Mouse (Mus musculus) midbrain, embryonic 14.5 days (tissue): ENCODE data around the gene Fam114a1. TPM values are rescaled to one million over a fixed set of nuclear protein-coding genes. Genes with fewer than 3 reads are reported as not detected.

ENCODE experiments used
- ATAC-seq: fragments of 200-750 bp; cut with Nextera tagmentation; 2 replicates; pipeline ENCODE4 v1.8.0; 2017; ENCODE audit warnings: moderate number of reproducible peaks, moderate library complexity; ENCODE audit not compliant: low FRiP score, low TSS enrichment
- DNase-seq: peaks from one replicate; pipeline ENCODE4 v3.0.0-alpha.2; 2015
- H3K27ac ChIP-seq: fragments of 300-500 bp; sonication (generic); replicated peaks from 2 replicates; pipeline ENCODE4 v1.5.1; 2014; ENCODE audit warnings: mild to moderate bottlenecking, low read depth, low read length, moderate library complexity
- H3K27me3 ChIP-seq: fragments of 300-500 bp; sonication (generic); 2 replicates; pipeline ENCODE4 v1.6.1; 2014; ENCODE audit warnings: low read length, control low read depth, mixed read lengths; ENCODE audit not compliant: control insufficient read depth, insufficient read depth
- H3K36me3 ChIP-seq: fragments of 300-500 bp; sonication (generic); 2 replicates; pipeline ENCODE4 v1.6.1; 2014; ENCODE audit warnings: low read length, control low read depth; ENCODE audit not compliant: control insufficient read depth, insufficient read depth
- H3K4me1 ChIP-seq: fragments of 300-500 bp; sonication (generic); 2 replicates; pipeline ENCODE4 v1.6.1; 2014; ENCODE audit warnings: mild to moderate bottlenecking, antibody characterized with exemption, low read length, control low read depth; ENCODE audit not compliant: control insufficient read depth, insufficient read depth
- H3K4me2 ChIP-seq: fragments of 300-500 bp; sonication (generic); 2 replicates; pipeline ENCODE4 v1.6.1; 2014; ENCODE audit warnings: mild to moderate bottlenecking, low read length, moderate library complexity
- H3K4me3 ChIP-seq: fragments of 300-500 bp; sonication (generic); replicated peaks from 2 replicates; pipeline ENCODE4 v1.5.1; 2014; ENCODE audit warnings: low read depth, low read length
- H3K9ac ChIP-seq: fragments of 300-500 bp; sonication (generic); replicated peaks from 2 replicates; pipeline ENCODE4 v1.6.1; 2014; ENCODE audit warnings: mild to moderate bottlenecking, low read length, moderate library complexity
- H3K9me3 ChIP-seq: fragments of 300-500 bp; sonication (generic); 2 replicates; pipeline ENCODE4 v1.6.1; 2016; ENCODE audit warnings: low read length, control low read depth, mixed read lengths; ENCODE audit not compliant: control insufficient read depth
- WGBS: fragments of 180-500 bp; shearing (Covaris S2); extraction: QIAGEN DNeasy Blood & Tissue Kit; methylation state at CpG from one replicate; pipeline ENCODE4 v1.1.7; 2014; 5-methylcytosine and 5-hydroxymethylcytosine counted together
- polyA plus RNA-seq: library from polyadenylated mRNA; unstranded; fragments of >200 nt; fragmentation: Nextera tagmentation; extraction: Ambion mirVana; gene quantifications from 2 replicates; pipeline ENCODE4 v1.2.1, GENCODE M21; 2014

Fam114a1 gene
- polyA plus RNA-seq, 1 experiment from 2014 or later, result 6.2 TPM

DNA sequence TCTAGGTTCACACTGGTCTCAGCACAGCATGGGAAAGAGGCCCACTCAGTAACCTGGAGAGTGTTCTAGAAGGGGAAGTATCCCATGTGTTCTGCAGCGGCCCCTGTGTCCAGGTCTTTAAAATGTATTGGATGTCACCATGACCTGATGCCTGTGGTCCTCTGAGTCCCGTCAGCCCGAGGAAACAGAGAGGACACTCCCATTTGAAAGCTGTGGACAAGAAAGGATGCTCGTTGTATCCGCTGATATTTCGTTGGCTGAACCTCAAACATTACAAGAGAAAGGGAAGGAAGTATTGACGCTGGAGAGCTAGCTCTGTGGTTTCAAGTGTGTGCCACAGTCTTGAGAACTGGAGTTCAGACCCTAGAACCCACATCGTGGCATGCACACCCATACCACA lies 49.2 kb downstream of the Fam114a1 start:
- 84% methylated on average over 8 of the region's 8 CpGs for WGBS
- Histone ChIP-seq H3K9me3 (no peaks in the 10 kb centered on the region), H3K27ac (no peak overlapping the region), H3K4me2 (no peak overlapping the region), H3K36me3 (no peaks in the 10 kb centered on the region), H3K4me1 (no peaks in the 10 kb centered on the region), H3K4me3 (no peak overlapping the region), H3K9ac (no peak overlapping the region), H3K27me3 (no peaks in the 10 kb centered on the region)
- DNase-seq (no peak), ATAC-seq (no peak)

DNA sequence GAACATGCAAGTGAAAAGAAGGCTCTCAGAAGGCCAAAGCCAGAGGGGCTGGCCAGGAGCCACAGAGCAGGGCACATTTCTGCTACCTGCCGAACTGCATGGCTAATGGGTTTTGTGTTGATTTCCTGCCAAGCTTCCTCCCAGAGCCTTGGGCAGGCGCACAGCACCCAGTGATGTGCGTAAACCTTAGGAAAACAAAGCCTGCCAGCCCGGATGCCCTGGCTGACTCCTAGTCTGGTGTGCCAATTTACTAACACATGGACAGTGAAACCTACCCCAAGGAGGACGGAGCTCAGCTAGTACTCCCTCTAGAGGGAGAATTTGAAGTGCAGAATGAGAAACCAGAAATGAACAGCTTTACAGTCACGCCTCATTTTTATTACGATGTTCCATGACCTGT lies 50.0 kb downstream of the Fam114a1 start:
- no peaks in the 10 kb centered on the region for H3K9me3 ChIP-seq
- ATAC-seq (peak; percentile 62; the same call in 1 of the 2 replicates), DNase-seq (peak; percentile 69)
- no peaks in the 10 kb centered on the region for H3K4me1 ChIP-seq
- H3K27ac ChIP-seq, result peak overlapping the region; percentile 55
- no peaks in the 10 kb centered on the region for H3K27me3 ChIP-seq
- H3K36me3 ChIP-seq, result no peaks in the 10 kb centered on the region
- H3K9ac ChIP-seq, result no peak overlapping the region
- 60% methylated on average over 7 of the region's 7 CpGs for WGBS
- no peak overlapping the region for H3K4me3 ChIP-seq
- no peak overlapping the region for H3K4me2 ChIP-seq

DNA sequence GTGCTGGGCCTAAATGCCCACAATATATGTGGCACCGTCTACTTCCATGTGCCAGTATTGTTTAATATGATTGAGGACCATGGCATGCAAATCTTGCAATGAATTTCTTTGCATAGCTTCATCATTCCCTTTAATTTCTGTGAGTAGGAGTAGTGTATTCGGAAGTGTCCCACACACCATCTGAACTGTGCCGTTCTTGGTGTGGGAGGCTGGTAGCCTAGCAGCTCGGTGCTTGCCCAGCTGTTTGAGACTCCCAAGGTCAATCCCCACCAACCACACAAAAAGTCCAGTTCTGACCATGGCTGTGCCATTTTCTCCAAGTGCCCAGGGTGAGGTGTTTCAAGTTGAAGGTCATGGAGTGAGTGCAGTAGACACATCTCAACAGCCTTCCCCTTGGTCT lies 52.1 kb downstream of the Fam114a1 start:
- DNase-seq (no peak), ATAC-seq (no peak)
- H3K4me1 ChIP-seq, result no peaks in the 10 kb centered on the region
- 96% methylated on average over 4 of the region's 4 CpGs for WGBS
- no peak overlapping the region for H3K4me3 ChIP-seq
- H3K9me3 ChIP-seq, result no peaks in the 10 kb centered on the region
- no peak overlapping the region for H3K27ac ChIP-seq
- H3K27me3 ChIP-seq, result no peaks in the 10 kb centered on the region
- H3K4me2 ChIP-seq, result no peak overlapping the region
- H3K9ac ChIP-seq, result no peak overlapping the region
- H3K36me3 ChIP-seq, result no peaks in the 10 kb centered on the region

DNA sequence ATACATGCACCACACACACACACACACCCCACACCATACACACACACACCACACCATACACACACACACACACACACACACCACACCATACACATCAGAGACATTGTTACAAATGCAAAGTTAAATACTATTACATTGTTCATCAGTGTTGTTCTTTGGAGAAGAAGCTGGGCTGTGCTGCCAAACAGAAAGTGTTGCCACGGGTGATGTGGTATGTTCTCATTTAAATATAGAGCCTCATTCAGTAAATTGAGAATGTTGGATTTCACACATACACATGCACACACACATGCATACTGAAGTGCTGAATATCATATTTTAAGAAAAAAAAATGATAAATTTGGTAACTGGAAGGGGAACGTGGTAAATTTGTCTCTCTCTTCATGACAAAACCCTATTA lies 54.8 kb downstream of the Fam114a1 start:
- Histone ChIP-seq H3K9ac (no peak overlapping the region), H3K4me2 (no peak overlapping the region), H3K36me3 (no peaks in the 10 kb centered on the region), H3K27me3 (no peaks in the 10 kb centered on the region), H3K9me3 (no peaks in the 10 kb centered on the region), H3K4me3 (no peak overlapping the region), H3K4me1 (no peaks in the 10 kb centered on the region), H3K27ac (no peak overlapping the region)
- 76% methylated on average over 2 of the region's 2 CpGs for WGBS
- ATAC-seq (no peak), DNase-seq (no peak)

DNA sequence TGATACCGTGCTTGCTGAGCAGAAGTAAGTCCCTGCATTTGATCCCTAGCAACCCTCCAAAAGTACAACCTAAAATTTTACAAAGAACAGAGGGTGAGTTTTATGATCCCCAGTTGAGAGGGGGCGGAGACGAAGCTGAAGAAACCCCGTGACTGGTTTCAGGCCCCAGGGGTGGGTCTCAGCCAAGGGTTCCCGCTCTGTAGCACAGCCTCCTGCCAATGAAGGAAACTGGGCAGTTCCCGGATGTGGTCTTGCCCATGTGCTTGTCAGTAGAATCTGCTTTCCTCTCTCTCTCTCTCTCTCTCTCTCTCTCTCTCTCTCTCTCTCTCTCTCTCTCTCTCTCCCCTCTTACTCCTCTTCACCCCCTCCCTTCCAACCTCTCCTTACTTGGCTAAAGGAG lies 56.0 kb downstream of the Fam114a1 start:
- no peaks in the 10 kb centered on the region for H3K9me3 ChIP-seq
- WGBS, result 68% methylated on average over 6 of the region's 6 CpGs
- H3K27me3 ChIP-seq, result no peaks in the 10 kb centered on the region
- ATAC-seq, result no peak
- no peak overlapping the region for H3K4me3 ChIP-seq
- DNase-seq, result no peak
- no peaks in the 10 kb centered on the region for H3K36me3 ChIP-seq
- H3K9ac ChIP-seq, result no peak overlapping the region
- H3K27ac ChIP-seq, result no peak overlapping the region
- no peaks in the 10 kb centered on the region for H3K4me1 ChIP-seq
- no peak overlapping the region for H3K4me2 ChIP-seq

DNA sequence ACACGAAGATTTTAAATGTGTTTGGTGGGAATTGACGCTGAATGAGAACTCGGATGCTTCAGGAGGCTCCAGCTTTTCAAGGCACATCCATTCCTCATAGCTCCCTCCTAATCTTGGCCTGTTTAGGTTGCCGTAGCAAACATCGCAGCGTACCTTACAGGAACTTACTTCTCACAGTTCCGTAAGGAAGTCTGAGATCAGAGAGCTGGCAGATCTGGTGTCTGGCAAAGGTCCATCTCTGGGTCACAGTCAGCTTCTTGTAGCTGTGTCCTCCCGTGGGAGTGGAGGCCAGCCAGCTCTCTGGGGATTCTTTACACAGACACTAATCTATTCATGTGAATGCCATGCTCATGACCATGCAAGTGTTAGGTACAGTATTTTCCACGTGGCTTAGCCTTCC lies 56.9 kb downstream of the Fam114a1 start:
- Histone ChIP-seq H3K4me3 (no peak overlapping the region), H3K4me1 (no peaks in the 10 kb centered on the region), H3K27ac (no peak overlapping the region), H3K9ac (no peak overlapping the region), H3K9me3 (no peaks in the 10 kb centered on the region), H3K27me3 (no peaks in the 10 kb centered on the region), H3K4me2 (no peak overlapping the region), H3K36me3 (no peaks in the 10 kb centered on the region)
- ATAC-seq, result no peak
- no peak for DNase-seq
- WGBS, result 79% methylated on average over 9 of the region's 9 CpGs

DNA sequence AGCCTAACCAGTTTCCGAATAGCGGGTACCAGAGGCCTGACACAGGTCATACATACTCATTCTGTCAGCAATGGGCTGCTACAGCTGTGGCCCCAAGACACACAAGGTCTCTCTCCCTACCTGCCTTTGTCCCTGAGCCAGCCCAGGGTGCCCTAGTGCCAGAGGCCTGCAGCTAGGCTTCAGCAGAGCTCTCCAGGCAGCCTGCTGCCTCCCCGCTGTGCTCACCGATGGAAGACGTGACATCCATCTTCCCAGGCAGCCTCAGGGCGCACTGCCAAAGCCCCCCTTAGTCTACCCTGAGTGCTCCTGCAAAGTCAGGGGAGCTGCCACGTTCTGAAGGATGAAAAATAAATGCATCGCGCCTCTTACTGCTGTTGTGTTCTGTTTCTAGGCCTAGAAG lies 58.1 kb downstream of the Fam114a1 start:
- Histone ChIP-seq H3K27ac (peak overlapping the region; percentile 68), H3K4me3 (no peak overlapping the region), H3K9me3 (no peaks in the 10 kb centered on the region), H3K4me1 (no peaks in the 10 kb centered on the region), H3K9ac (no peak overlapping the region), H3K36me3 (no peaks in the 10 kb centered on the region), H3K4me2 (no peak overlapping the region), H3K27me3 (no peaks in the 10 kb centered on the region)
- 36% methylated on average over 9 of the region's 9 CpGs for WGBS
- no peak for ATAC-seq
- peak; percentile 55 for DNase-seq

DNA sequence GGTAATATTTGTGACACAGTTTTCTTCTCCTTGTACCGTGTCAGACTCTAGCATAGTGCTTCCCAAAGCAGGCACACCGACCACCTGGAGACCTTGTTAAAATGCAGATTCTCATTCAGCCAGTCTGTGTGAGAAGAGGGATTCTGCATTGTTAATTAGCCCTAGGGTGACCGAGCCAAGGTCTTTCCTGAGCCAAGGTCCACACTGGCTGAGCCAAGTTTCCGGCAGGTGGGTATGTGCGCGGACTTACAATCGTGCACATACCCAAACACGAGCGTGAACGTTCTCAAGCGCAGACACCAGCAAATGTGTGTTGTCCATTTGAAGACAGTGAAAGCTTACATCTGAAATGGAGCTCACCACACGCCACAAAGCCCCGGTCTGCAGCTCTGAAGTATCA lies 66.7 kb downstream of the Fam114a1 start:
- no peaks in the 10 kb centered on the region for H3K27me3 ChIP-seq
- ATAC-seq (peak; percentile 34; the same call in 1 of the 2 replicates), DNase-seq (peak; percentile 55)
- 68% methylated on average over 13 of the region's 13 CpGs for WGBS
- no peak overlapping the region for H3K9ac ChIP-seq
- no peak overlapping the region for H3K4me2 ChIP-seq
- no peaks in the 10 kb centered on the region for H3K9me3 ChIP-seq
- no peaks in the 10 kb centered on the region for H3K36me3 ChIP-seq
- no peaks in the 10 kb centered on the region for H3K4me1 ChIP-seq
- no peak overlapping the region for H3K27ac ChIP-seq
- H3K4me3 ChIP-seq, result no peak overlapping the region

DNA sequence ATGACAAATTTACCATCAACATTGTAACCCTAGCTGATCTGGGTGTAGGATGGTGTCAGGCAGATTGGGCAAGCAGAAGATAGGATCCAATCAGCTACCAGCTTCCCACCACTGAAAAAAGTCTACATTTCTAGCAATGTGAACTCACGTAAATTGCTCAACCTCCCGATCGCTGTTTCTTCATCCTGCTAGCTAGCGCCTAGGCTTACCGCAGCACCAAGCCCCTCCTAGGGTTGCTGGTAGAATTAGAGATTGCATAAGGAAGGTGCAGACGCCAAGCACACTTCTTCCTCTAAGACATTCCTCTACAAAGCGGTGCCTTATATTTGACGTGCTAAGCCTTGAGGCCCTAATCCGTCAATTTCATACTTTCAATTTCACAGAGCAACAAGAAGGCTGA lies 68.4 kb downstream of the Fam114a1 start:
- Histone ChIP-seq H3K36me3 (no peaks in the 10 kb centered on the region), H3K27me3 (no peaks in the 10 kb centered on the region), H3K9me3 (no peaks in the 10 kb centered on the region), H3K9ac (no peak overlapping the region), H3K4me3 (no peak overlapping the region), H3K4me2 (no peak overlapping the region), H3K27ac (no peak overlapping the region), H3K4me1 (no peaks in the 10 kb centered on the region)
- no peak for DNase-seq
- WGBS, result 79% methylated on average over 9 of the region's 9 CpGs
- ATAC-seq, result no peak
